Mouse (Mus musculus): ENCODE data around the gene C3. TPM values are rescaled to one million over a fixed set of nuclear protein-coding genes. Genes with fewer than 3 reads are reported as not detected.
A peak's percentile ranks its signal among the peaks of the same experiment; 100 is the strongest.

The C3 gene
- polyA plus RNA-seq (2012; rRNA removed): 1.0 and 2.0 TPM in 2 replicates

GRCm38 (mm10) chr17:57228014-57228413, at the start of gene C3:
C3 (minus strand) TSS chr17:57228136.
- DNase-seq (ENCODE audit: low read depth): no peak
- TF ChIP-seq POLR2A (IDR thresholded peaks at IDR 0.05; ENCODE audit: borderline replicate concordance, extremely low read depth, insufficient read depth, insufficient read length, poor library complexity, severe bottlenecking) (no peak), CTCF (IDR thresholded peaks at IDR 0.05; ENCODE audit: borderline replicate concordance, extremely low read depth, insufficient read depth, insufficient read length) (no peak)

DNA sequence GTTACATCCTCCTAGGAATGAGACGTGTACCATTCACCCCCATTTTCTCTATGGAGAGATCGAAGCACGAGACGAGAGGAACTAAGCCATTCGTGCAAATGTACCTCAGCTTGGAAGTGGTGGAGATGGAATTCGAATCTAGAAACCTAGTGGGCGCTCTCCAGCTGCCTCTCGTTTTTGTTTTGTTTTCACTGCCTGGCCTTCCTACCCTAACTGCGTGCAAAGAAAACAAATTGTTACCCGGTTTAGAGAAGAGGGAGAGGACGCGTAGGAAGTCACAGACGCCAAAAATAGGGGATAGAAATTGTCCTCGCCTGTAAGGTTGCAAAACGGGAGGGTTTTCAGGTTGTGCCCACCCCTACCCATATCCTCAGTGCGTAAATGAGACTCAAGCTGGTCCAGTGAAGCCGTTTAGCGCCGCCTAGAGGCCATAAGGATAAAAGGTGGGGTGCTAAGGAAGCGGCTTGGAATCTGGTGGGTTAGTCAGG, 48.7 kb upstream of the C3 start:
- DNase-seq (ENCODE audit: low read depth): peak; percentile 94
- TF ChIP-seq CTCF (IDR thresholded peaks at IDR 0.05; ENCODE audit: borderline replicate concordance, extremely low read depth, insufficient read depth, insufficient read length) (peak; percentile 87), POLR2A (IDR thresholded peaks at IDR 0.05; ENCODE audit: borderline replicate concordance, extremely low read depth, insufficient read depth, insufficient read length, poor library complexity, severe bottlenecking) (no peak)

GRCm38 (mm10) chr17:57275997-57276351, 48.0 kb upstream of the C3 start:
- DNase-seq (ENCODE audit: low read depth): peak; percentile 34
- TF ChIP-seq POLR2A (IDR thresholded peaks at IDR 0.05; ENCODE audit: borderline replicate concordance, extremely low read depth, insufficient read depth, insufficient read length, poor library complexity, severe bottlenecking) (no peak), CTCF (IDR thresholded peaks at IDR 0.05; ENCODE audit: borderline replicate concordance, extremely low read depth, insufficient read depth, insufficient read length) (no peak)

DNA sequence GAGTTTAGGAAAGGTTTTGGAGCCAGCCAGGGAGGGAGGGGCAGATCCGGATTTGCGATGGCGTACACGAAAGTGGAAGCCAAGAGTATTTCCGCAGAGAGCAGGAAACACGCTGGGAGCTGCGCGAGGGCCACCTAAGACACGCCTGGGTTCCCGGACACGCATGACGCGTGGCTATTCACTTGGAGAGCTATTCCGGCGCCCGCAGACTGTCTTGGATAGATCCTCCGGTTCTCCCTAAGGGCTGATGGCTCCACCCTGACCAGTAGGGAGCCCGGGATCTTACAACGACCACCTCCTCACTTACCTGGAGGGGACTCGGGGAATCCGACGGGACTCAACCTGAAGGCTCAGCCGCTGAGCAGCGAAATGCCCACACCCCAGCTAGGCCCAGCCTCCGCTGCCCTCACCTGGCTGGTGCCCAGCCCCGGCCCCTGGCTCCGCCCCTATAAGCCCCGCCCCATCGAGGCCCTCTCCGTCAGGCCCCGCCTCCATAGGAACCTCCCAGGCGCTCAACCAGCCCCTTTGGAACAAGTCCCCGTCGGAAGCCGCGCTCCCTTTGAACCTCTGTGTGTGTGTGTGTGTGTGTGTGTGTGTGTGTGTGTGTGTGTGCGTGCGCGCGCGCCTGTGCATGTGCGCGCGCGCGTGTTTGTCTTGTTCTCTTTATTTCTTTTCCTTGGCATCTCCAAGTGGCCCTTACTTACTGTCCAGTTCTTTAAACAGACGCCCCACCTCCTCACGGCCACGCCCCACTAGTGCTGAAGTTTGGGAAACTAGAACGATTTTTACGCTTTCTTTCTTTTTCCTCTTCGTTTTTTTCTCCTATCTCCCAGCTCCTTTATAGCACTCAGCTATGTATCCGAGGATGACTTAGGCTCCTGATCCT, 47.4 kb upstream of the C3 start:
- TF ChIP-seq POLR2A (IDR thresholded peaks at IDR 0.05; ENCODE audit: borderline replicate concordance, extremely low read depth, insufficient read depth, insufficient read length, poor library complexity, severe bottlenecking): no peak
- TF ChIP-seq CTCF (IDR thresholded peaks at IDR 0.05; ENCODE audit: borderline replicate concordance, extremely low read depth, insufficient read depth, insufficient read length): no peak
- DNase-seq (ENCODE audit: low read depth): peak; percentile 78

DNA sequence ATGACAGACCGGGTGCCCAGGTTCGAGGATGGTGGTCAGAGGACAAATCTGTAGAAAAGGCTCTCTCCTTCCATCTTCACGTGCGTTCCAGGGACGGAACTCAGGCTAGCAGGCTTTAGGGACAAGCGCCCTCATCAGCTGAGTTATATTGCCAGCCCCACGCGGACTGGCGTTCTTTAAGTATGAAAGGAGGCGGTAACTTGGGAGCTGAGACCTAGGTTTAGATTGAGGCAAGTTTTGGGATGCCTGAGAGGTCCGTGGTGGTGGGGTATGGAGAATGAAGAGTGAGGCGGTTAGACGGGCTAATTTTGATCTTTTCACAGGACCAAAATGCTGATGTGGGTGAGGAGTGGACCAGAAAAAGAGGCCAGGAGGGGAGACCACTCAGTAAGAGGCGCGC, 46.8 kb upstream of the C3 start:
- TF ChIP-seq CTCF (IDR thresholded peaks at IDR 0.05; ENCODE audit: borderline replicate concordance, extremely low read depth, insufficient read depth, insufficient read length) (no peak), POLR2A (IDR thresholded peaks at IDR 0.05; ENCODE audit: borderline replicate concordance, extremely low read depth, insufficient read depth, insufficient read length, poor library complexity, severe bottlenecking) (no peak)

DNA sequence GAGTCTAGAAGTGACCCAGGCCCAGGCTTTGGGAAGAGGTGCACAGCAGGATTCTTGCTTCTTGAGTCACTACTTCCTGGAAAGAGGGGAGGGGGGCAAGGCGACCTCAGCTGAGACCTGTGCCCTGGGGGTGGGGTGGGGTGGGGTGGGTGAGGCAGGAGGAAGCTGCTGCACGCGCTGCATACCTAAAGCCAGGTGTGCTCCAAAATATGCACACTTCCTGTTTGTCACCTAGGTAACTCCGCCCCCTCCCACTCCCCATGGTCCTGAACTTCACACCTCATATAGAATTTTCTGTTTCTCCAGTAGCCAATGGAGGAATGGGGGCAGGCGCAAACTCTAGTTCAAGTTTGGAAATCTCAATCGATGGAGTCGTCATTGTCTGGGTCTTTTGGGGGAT, 45.9 kb upstream of the C3 start:
- TF ChIP-seq CTCF (IDR thresholded peaks at IDR 0.05; ENCODE audit: borderline replicate concordance, extremely low read depth, insufficient read depth, insufficient read length) (no peak), POLR2A (IDR thresholded peaks at IDR 0.05; ENCODE audit: borderline replicate concordance, extremely low read depth, insufficient read depth, insufficient read length, poor library complexity, severe bottlenecking) (no peak)
- no peak for DNase-seq (ENCODE audit: low read depth)

More for the DNA sequence above, 46.8 kb upstream of the C3 start:
- DNase-seq (ENCODE audit: low read depth): peak; percentile 26

DNA sequence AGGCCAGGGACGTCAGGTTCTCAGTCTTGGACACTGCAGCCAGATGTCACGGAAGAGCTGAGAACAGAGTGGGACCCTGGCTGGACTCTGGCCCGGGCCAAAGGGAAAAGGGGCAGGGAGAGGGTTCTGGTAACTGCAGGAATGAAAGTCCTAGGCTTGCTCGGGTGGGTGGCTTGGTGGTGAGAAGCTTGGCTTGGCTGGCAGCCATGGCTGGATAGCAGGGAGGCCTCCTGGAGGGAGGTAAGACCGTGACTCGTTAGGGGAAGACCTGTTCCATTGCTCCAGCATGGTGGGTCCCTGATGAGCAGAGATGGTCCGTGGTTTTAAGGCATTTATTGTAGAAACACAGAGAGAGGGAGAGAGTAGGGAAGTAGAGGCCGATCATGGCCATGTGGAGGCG, 43.4 kb upstream of the C3 start:
- DNase-seq (ENCODE audit: low read depth): no peak
- TF ChIP-seq POLR2A (IDR thresholded peaks at IDR 0.05; ENCODE audit: borderline replicate concordance, extremely low read depth, insufficient read depth, insufficient read length, poor library complexity, severe bottlenecking): no peak
- no peak for TF ChIP-seq CTCF (IDR thresholded peaks at IDR 0.05; ENCODE audit: borderline replicate concordance, extremely low read depth, insufficient read depth, insufficient read length)

DNA sequence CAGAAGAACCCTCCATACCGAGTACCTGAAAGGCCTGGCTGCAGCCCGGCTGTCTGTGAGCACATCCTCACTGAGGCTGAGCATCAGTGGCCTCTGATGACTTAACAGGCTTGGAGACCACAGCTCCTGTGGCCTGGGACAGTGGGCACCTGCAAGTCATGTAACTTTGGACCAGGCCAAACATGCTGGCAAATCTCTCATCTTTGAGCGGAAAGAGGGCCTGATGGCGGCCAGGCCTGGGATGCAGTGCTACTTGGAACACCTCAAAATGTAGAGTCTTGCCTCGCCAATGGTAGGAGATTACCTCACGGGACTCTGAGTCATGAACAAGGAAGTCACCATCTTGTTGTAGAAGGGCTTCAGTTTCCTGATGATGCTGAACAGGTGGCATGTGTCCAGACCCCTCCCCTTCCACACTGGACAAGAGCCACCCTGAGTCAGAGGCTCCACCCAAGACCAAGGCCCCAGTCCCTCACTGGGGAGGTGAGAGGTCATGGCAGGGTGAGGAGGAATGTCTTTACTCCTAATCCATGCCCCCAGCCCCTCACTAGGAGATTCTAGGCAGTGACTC, 39.7 kb upstream of the C3 start:
- no peak for DNase-seq (ENCODE audit: low read depth)
- TF ChIP-seq CTCF (IDR thresholded peaks at IDR 0.05; ENCODE audit: borderline replicate concordance, extremely low read depth, insufficient read depth, insufficient read length) (no peak), POLR2A (IDR thresholded peaks at IDR 0.05; ENCODE audit: borderline replicate concordance, extremely low read depth, insufficient read depth, insufficient read length, poor library complexity, severe bottlenecking) (no peak)

GRCm38 (mm10) chr17:57264972-57265945, 37.3 kb upstream of the C3 start:
- DNase-seq (ENCODE audit: low read depth): peak; percentile 11
- TF ChIP-seq POLR2A (IDR thresholded peaks at IDR 0.05; ENCODE audit: borderline replicate concordance, extremely low read depth, insufficient read depth, insufficient read length, poor library complexity, severe bottlenecking) (no peak), CTCF (IDR thresholded peaks at IDR 0.05; ENCODE audit: borderline replicate concordance, extremely low read depth, insufficient read depth, insufficient read length) (no peak)

DNA sequence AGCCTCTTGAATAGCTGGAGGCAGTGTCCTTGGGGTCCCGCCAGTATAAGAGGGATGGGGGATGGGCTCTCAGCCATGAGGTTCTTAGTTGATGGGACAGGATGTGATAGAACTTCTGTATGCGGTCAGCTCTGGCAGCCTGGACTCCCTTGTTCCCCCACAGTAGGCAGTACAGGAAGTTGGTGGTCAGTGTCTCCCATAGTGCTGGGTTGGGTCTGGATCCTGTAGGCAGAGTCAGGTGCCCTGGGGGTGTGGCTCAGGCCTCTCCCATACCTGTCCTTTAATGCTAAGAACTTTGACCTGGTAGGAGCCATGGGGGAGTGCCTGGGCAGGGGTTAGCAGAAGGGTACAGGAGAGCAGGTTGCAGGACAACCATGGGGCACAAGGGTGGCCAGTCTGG, 36.2 kb upstream of the C3 start:
- TF ChIP-seq POLR2A (IDR thresholded peaks at IDR 0.05; ENCODE audit: borderline replicate concordance, extremely low read depth, insufficient read depth, insufficient read length, poor library complexity, severe bottlenecking): no peak
- TF ChIP-seq CTCF (IDR thresholded peaks at IDR 0.05; ENCODE audit: borderline replicate concordance, extremely low read depth, insufficient read depth, insufficient read length): no peak
- no peak for DNase-seq (ENCODE audit: low read depth)

Measured in brain, embryonic 14.5 days (tissue).